Mouse (Mus musculus): ENCODE data around the gene Efcab9.

Gene Efcab9

GRCm38 (mm10) chr11:32556333-32556990 lies 24.6 kb upstream of the Efcab9 start:
- no peak for DNase-seq (ENCODE audit: low spot score)

GRCm38 (mm10) chr11:32555103-32555689 lies 23.3 kb upstream of the Efcab9 start:
- DNase-seq (ENCODE audit: low spot score): no peak

GRCm38 (mm10) chr11:32554141-32555091 lies 22.5 kb upstream of the Efcab9 start:
- no peak for DNase-seq (ENCODE audit: low spot score)

GRCm38 (mm10) chr11:32553311-32554140 lies 21.6 kb upstream of the Efcab9 start:
- no peak for DNase-seq (ENCODE audit: low spot score)

GRCm38 (mm10) chr11:32552401-32553090 lies 20.7 kb upstream of the Efcab9 start:
- no peak for DNase-seq (ENCODE audit: low spot score)

- no peak for DNase-seq (ENCODE audit: low spot score)
These were observed 19.9 kb upstream of the Efcab9 start for GRCm38 (mm10) chr11:32551579-32552297.

- no peak for DNase-seq (ENCODE audit: low spot score)
These were observed 19.2 kb upstream of the Efcab9 start for GRCm38 (mm10) chr11:32551056-32551455.

DNA sequence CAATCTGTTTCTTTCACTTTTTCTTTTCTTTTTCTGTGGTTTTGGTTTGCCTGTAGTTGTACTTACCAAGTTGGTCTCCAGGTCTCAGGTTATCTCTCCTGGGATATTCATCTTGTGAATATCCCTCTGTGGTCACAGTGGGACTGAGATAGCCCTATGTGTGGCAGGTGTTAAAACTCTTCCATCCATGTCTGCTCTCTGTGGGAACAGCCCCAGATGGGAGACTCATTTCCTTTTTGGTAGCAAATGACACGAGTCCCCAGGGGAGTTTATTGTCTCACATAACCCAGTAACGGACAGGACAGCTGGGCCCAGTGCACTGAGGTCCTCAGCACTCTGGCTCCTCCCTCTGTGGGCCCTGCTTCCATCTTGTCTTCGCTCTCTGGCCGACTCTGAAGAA lies 18.2 kb upstream of the Efcab9 start:
- no peak for DNase-seq (ENCODE audit: low spot score)

DNA sequence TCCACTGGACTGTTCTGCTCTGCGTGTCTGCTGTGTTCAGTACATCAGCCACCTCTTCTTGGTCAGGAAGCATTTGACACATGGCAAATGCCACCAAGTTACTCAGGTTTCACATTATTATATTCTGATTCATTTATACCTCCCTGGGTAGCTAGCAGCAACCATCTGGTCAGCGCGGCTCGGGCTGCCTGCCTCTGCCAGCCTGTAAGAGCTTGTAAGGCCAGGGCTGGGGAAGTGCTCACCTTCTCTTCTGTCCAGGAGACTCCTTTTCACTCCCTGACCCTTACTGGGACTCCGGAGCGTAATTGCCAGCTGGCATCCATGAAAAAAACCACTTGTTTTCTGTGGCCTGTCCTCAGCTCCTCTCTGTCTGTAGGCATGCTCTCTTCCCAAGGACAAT lies 17.4 kb upstream of the Efcab9 start:
- DNase-seq (ENCODE audit: low spot score): no peak

DNA sequence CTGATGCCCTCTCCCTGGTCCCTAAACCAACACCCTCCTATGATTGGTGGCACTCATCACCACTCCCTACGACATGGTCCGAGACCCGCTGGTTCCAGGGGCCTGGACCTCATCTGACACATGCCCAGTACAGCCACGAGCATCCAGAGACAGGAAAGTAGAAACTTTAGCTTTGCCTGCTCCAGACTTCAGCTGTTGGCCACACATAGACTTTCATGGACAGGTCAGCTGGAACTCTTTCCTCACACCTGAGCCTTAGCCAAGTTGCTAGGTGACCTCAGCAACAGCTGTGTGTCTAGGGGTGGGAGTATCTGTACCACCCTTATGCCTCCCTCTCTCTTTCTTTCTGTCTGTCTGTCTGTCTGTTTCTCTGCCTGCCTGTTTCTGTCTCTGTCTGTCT lies 16.4 kb upstream of the Efcab9 start:
- no peak for DNase-seq (ENCODE audit: low spot score)

DNA sequence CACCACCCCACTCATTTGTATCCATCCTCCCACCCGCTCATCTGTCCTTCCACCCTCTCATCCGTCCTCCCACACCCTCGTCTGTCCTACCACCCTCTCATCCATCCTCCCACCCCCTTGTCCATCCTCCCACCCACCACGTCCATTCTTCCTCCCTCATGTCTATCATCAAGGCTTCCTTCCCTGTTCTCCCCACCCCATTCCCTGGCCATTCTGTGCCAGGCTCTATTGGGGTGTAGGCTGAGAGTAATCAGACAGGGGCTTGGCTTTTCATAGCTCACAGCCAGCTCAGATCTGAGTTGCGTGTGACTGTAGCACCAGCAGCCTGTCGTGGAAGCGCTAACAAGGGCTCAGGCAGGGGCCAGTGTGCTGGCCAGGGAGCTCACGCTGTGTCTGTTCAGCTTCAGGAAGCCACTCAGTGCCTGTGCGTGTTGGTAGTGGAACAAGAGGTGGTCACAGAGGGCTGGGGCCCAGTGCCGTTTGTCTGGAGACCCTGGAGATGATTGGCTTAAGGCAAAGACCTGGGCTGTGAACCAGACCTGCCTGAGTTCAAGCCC lies 15.6 kb upstream of the Efcab9 start:
- no peak for DNase-seq (ENCODE audit: low spot score)

- peak; percentile 77 for DNase-seq (ENCODE audit: low spot score)
These were observed 14.6 kb upstream of the Efcab9 start for GRCm38 (mm10) chr11:32546483-32546882.

DNA sequence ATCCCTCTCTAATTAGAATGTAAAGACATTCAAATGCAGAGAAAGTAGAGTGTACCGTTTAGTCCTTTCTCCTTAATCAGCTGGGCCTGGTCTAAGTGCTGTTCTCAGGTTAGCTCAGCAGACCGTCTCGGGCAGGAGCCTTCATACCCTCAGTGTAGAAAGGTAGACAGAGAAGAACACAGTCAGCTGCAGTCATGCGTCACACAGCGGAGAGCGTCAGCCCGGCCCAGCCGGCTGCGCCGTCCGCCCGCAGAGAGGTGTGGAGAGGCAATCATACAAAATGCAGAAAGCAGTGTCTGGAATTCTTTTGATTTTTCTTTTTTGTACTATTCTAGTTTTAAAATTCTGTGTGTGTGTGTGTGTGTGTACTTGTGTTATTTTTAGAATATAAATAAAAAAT lies 13.7 kb upstream of the Efcab9 start:
- DNase-seq (ENCODE audit: low spot score): no peak

GRCm38 (mm10) chr11:32544497-32544896 lies 12.6 kb upstream of the Efcab9 start:
- no peak for DNase-seq (ENCODE audit: low spot score)

DNA sequence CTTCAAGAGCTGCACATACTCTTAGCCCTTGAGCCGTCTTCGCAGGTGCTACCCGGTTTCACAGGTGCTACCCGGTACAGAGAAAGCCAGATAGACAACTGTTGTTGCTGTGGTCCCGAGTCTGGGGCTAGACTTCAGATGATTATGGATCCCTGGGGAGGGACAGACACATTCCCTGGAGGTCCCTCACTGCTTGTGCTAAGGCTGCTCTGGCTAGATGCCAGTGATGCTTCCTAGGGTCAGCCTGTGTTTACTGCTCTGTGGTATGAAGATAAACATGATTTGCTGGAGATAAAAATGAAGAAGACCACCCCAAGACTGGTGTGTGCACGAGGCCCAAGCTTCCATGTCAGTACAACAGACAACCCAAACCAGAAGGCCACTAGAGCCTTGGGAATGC lies 12.2 kb upstream of the Efcab9 start:
- DNase-seq (ENCODE audit: low spot score): no peak

DNA sequence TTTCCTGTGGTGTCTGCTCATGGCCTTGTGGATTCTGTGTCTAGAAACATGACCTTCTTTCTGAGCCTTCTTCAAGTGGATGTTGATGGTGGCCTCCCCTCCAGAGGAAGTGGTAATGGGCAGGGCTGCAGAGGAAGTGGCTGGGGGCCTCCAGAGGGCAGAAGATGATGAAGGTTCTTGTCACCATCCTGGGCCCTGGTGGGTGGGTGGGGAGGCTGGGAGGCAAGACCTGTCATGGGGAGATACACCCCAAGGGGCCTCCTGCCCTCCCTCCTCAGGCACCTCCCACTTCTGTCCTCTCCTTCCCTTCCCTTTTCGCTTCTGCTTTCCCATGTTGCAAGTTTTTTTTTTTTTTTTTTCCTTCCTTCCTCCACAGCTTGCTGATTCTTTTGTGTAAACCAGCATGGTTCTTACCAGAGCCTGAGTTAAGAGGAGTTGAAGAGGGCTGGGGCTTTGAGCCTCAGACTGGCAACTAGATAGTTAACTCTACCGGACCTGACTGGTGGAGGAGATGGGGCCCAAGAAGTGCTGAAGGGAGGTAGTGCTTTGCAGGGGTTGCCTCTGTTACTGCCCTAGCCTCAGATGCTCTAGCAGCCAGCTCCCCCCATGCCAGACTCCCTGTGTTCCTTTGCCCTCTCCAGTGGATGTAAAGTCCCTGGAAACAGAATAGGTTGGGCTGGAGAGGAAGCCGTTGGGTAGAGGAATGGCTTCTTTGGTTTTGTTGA lies 11.0 kb upstream of the Efcab9 start:
- no peak for DNase-seq (ENCODE audit: low spot score)

GRCm38 (mm10) chr11:32542181-32542580 lies 10.3 kb upstream of the Efcab9 start:
- DNase-seq (ENCODE audit: low spot score): no peak

DNA sequence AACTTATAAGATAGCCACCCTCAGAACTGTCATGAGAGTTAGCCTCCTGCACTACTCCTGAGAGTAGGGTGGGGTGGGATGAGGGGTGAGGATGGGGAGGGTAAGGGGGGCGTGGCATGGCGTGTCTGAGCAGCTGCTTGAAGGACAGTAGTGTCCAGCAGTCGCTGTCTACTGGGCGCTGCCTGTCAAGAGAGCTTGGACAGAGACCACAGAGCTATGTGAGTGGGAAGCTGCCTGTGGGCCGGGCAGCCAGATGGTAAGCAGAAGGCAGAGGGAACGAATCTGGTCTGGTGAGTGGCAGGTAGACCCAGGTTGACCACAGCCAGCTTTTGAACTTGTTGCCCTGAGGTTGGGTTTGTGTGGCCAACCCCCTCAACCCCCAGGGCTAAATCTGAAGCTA lies 8.6 kb upstream of the Efcab9 start:
- no peak for DNase-seq (ENCODE audit: low spot score)

GRCm38 (mm10) chr11:32539717-32540116 lies 7.8 kb upstream of the Efcab9 start:
- peak; percentile 56 for DNase-seq (ENCODE audit: low spot score)

DNA sequence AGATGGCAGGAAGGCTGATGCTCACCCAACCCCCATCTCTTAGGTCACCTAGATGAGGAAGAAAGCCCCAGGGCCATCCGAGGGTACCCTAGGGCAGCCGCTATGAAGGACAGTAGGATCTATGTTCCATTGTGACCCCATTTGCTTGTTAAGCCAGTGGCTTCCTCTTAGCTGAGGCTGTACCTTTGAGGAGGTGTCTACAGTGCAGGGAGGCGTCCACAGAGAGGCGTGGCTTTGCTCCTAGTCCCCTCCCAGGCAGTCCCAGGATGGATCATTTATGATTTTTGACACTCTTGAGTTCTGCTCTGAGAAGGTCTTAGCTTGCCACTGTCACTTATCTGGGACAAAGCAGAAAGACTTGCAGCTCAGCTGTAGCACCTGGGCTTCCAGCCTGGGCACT lies 7.0 kb upstream of the Efcab9 start:
- no peak for DNase-seq (ENCODE audit: low spot score)
